Mouse (Mus musculus): ENCODE results near the gene Cnn3.

DNA sequence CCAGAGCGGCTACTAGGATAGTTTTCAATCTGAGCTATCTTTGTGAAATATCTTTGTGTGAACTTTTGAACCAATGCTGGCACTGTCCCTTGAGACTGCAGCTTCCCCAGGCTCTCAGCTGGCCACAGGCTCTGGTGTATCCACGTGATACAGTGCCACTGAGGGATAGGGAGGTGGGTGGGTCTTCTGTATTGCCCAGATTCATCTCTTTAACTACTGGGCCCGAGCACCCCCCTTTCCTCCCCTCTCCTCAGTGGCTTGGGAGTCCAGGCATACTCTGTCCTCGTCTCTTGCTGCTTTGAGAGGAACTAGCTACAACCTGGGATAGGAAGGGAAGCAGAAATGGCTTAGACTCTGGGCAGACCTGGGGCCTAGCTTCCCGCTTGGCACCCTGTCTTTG lies 9.0 kb downstream of the Cnn3 start:
- no peak for TF ChIP-seq GATA1 (IDR thresholded peaks at IDR 0.05; ENCODE audit: borderline replicate concordance, low read length)
- no peak for TF ChIP-seq FLI1 (IDR thresholded peaks at IDR 0.05; ENCODE audit: low read length)
